Mouse (Mus musculus) ovary, adult 18-20 months (tissue): ENCODE data around the gene Uqcrc1.
A peak's percentile ranks its signal among the peaks of the same experiment; 100 is the strongest.

ENCODE experiments used
- DNase-seq: peaks from one replicate; pipeline ENCODE4 v3.0.0; 2022; ENCODE audit warnings: low spot score, mixed read lengths

Gene Uqcrc1

DNA sequence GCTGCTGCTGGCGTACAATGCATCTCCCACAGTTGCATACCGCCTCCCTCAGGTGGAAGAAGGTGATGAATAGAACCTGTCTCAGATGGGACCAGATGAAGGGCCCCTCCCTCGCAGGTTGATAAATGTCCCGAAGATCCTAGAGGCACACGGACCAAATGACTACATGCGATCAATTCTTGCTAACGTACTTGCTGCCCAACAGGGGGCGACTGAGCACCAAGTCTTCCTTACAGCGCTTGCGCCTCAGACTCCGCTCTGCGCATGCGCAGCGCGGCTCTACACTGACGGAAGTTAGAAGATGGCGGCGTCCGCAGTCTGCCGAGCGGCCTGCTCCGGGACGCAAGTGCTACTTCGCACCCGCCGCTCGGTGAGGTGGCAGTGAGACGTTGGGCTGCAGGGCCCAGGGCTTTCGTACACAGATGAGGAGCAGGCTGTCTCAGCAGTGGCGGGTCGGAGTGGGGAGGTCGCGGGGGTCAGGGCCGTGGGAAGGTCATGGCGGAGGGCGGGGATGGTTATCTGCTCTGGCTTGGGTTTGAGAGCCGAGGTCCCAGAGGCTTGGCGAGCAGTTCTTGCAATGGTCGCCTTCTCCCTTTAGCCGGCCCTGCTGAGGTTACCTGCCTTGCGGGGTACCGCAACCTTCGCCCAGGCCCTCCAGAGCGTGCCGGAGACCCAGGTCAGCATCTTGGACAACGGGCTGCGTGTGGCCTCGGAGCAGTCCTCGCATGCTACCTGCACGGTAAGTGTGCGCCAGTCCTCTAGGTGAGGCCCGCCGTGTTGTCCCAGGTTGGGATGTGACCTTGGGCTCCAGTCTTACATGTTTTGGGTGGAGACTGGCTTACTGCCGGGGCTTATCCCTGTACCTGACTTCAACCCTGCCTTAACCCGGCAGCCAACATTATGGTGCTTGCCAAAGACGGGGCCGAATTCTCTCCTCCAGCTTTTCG, at the start of gene Uqcrc1:
Uqcrc1 (plus strand) TSS at position 216 of the 947 bp plus-strand sequence.
- DNase-seq = peak; percentile 90

GRCm38 (mm10) chr9:108912308-108912707, 24.1 kb upstream of the Uqcrc1 start:
- no peak for DNase-seq

GRCm38 (mm10) chr9:108913161-108913560, 23.3 kb upstream of the Uqcrc1 start:
- DNase-seq = no peak

- no peak for DNase-seq
These were observed 22.8 kb upstream of the Uqcrc1 start for GRCm38 (mm10) chr9:108913621-108914020.

DNA sequence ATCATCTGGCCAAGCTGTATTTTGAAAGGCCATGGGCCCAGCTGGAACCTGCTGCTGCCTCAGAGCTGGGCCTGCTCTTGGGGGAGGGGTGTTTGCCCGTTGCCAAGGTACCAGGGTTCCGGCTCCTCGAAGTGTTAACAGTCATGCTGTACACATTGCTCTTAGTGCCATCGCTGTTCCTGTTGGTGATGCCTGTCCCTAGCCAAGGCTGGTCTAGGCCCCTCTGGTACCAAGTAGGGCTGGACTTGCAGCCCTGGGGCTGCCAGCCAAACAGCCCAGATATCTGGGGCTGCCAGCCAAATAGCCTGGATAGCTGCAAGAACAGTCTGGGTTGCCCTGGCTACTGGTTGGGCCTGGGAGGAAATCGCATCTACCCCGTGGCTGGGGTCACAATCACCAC, 21.9 kb upstream of the Uqcrc1 start, which contains the start of gene Tmem89:
Tmem89 (plus strand) TSS at position 129 of the 400 bp plus-strand sequence.
- no peak for DNase-seq

GRCm38 (mm10) chr9:108925897-108926296, 10.5 kb upstream of the Uqcrc1 start:
- DNase-seq = no peak

- DNase-seq = no peak
These were observed 8.0 kb upstream of the Uqcrc1 start for GRCm38 (mm10) chr9:108928424-108928823.

DNA sequence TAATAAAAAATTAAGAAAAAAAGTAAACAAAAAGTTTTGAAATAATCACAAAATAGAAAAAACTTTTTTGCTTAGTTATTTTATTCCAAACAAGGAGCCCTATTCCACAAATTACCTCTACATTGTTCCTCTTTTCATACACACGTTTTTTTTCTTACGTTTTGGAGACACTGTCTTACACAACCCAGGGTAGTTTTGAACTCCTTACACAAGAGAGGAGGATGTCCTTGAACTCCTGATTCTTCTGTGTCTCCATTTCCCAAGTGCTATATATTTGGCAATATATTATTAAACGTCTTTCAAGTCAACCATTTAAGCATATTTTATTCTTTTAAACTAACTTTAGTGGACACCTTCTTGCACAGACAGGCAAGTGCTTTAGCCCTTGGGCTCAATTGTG, 442 bp upstream of the Uqcrc1 start:
- DNase-seq = no peak

DNA sequence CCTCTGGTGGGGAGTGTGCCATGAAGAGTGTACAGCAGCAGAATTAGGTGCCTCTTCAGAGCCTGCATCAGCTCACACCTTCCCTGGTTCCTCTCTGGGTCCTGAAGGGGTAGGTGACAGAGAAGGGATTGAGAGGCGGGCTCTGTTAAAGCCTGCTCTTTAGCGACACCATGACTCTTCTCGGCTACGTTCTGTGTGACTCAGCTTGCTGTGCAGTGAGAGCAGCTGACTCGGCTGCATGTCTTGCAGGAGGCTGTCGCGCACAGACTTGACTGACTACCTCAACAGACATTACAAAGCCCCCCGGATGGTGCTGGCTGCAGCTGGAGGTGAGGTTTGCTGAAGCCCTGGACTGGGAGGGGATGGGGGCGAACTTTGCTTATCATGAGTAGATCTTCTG, 8.7 kb downstream of the Uqcrc1 start:
- DNase-seq = no peak

DNA sequence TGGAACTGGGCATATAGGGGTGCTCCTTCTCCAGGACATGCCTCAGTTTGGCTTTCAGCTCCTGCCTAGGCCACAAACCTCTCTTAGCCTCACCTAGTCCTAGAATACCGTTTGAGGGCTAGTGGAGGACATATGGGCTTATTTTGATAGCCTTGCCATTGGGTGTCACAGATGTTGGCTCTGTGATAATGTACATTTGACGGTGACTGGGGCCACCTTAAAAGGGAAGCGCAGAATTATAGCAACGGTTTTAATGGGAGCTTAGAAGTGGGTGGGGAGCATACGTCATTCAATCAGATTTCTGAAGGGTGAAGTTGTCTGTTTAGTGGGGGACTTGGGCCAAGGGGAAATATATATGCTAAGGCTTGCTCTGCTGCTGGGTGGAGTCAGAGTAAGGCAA, 9.2 kb downstream of the Uqcrc1 start:
- no peak for DNase-seq

DNA sequence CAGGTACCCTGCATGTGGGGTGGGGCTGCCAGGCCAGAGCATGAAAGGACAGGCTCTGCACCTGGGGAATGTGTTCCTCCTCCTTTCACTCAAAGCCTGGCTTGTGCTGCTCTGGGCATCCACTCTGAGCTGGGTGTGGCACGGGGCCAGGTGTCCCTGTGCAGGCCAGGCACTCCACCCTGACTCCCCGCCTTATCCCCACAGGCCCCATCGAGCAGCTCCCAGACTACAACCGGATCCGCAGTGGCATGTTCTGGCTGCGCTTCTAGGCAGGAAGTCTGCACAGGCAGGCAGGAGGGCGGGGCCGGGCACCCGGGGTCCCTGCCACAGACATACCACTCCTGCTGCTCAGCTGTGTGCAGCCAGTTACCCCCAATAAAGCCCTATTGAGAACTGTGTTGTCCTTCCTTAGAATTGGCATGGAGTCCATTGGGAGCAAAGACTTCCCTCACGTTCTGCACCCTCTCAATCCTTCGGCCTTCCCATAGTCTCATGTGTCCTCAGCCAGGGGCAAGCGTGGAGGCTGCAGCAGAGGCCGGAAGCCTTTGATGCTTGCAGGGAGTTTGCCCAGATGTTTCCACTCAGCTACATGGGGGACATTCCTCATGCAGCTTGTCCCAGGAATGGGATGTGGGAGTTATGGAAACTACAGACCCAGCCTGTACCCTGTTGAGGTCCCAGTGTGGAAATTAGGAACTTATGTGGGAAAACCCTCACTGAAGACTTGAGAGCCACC, 13.0 kb downstream of the Uqcrc1 start:
- no peak for DNase-seq

GRCm38 (mm10) chr9:108949967-108950728, 13.7 kb downstream of the Uqcrc1 start:
- DNase-seq = no peak

- no peak for DNase-seq
These were observed 16.7 kb downstream of the Uqcrc1 start, which contains the start of gene Col7a1 for GRCm38 (mm10) chr9:108953081-108953636. Col7a1 (plus strand) TSS chr9:108953586.

- no peak for DNase-seq
These were observed 18.8 kb downstream of the Uqcrc1 start for GRCm38 (mm10) chr9:108955241-108955640.

DNA sequence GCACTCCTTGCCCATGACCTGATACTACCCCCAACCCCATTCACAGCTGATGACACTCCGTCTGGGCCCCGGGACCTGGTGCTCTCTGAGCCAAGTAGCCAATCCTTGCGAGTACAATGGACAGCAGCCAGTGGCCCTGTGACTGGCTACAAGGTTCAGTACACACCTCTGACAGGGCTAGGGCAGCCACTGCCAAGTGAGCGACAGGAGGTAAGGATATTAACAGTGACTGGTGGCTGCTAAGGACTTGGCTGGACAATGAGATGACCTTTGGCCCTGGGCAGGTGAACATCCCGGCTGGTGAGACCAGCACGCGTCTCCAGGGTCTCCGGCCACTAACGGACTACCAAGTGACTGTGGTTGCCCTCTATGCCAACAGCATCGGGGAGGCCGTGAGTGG, 19.4 kb downstream of the Uqcrc1 start:
- DNase-seq = no peak

DNA sequence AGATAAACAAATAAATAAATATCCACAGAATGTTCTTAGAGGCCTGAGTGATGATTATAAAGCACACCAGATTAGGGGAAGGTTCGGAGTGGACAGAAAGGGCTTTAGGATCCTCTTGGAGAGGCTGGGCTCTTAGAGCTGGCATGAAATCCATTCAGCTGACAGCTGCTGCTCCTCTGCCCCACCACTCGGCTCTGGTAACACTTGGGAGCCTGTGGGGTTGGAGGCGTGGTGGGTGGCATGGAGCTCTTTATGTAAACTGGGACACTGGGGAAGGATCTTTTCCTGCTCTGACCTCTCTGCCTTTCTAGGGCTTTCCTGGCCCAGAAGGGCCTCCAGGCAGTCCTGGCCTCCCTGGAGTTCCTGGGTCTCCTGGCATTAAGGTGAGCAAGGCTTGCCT, 27.1 kb downstream of the Uqcrc1 start:
- no peak for DNase-seq

- no peak for DNase-seq
These were observed 27.9 kb downstream of the Uqcrc1 start for GRCm38 (mm10) chr9:108964338-108964737.

DNA sequence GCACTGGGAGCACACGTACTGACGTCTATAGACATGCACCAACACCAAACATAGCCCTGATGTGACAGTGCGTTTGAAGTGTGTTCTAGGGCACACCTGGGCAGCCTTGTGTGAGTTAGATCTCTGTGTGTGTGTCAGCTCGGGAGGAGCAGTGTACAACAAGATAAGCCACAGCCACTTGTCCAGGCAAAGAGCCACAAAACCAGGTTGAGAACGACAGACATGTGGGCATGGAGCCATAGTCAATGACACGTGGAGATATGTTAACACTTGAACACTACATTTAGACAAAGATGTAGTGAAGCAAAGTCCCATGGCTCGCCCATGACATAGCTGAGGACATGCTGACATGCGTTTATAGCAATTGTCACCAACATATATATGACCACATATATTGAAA, 34.2 kb downstream of the Uqcrc1 start:
- no peak for DNase-seq

- no peak for DNase-seq
These were observed 40.0 kb downstream of the Uqcrc1 start for GRCm38 (mm10) chr9:108976483-108976882.

DNA sequence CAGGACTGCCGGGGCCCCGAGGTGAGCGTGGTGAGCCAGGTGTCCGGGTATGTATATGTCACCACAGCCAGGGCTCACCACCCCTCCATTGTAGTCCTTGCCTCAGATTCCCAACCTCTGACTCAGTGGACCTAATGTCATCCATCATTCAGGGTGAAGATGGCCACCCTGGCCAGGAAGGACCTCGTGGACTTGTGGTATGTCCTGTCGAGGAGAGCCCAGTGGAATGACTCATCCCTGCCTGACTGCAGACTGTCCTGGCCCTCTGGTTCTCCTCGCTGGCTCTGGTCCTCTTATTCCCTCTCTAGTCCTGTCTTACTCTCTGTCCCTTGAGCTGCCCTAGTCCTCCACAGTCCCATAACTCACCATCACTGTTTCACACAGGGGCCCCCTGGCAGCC, 41.5 kb downstream of the Uqcrc1 start:
- no peak for DNase-seq

- no peak for DNase-seq
These were observed 46.1 kb downstream of the Uqcrc1 start for GRCm38 (mm10) chr9:108982498-108982897.

DNA sequence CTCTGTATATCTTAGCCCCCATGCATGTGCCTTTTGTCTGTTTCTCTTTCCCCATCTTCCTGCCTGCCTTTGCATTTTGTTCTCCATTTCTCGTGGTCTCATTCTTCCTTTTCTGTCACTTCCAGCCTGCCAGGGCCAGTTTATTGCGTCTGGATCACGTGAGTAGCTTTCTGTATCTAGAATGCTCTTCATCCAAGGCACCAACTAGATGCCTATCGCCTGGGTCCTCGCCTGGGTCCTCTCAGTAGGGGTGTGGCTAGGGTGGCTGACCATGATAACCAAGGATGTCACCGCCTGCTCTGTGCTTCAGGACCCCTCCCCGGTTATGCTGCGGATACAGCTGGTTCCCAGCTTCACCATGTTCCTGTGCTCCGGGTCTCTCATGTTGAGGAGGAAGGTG, 46.8 kb downstream of the Uqcrc1 start:
- DNase-seq = no peak
